Mouse (Mus musculus) myocyte (in vitro differentiated cells): ENCODE measurements around the gene Txndc5.

Source experiments
- CEBPB ChIP-seq: IDR thresholded peaks from 2 replicates; pipeline ENCODE4 v1.6.1; 2011; ENCODE audit warnings: mild to moderate bottlenecking, moderate library complexity; ENCODE audit not compliant: poor library complexity, insufficient read depth, severe bottlenecking
- POLR2A ChIP-seq: IDR thresholded peaks from one replicate; pipeline ENCODE4 v1.6.1; 2011; ENCODE audit warnings: low read depth, mild to moderate bottlenecking, control low read depth, moderate library complexity; ENCODE audit not compliant: insufficient read length

DNA sequence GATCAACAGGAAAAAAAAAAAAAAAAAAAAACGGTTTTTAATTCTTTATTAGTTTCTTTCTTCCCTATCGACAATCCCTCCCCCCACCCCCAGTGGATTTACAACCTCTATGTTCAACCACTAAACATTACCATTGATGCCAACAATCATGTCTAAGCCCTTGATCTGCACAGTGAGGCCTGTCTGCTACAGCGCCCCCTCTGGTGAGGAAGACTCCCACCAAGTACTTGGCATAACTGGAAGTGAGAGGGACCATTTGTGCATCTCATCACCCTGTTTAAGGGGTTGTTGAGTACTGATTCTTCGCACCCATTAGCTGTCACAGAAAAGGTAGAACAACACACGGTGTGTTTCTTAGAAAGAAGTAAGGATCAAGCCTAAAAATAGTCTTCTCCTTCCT is 20.1 kb upstream of the Txndc5 start:
- TF ChIP-seq POLR2A = no peak
- no peak for TF ChIP-seq CEBPB
